Mouse (Mus musculus) heart, postnatal 0 days (tissue): ENCODE results near the gene Pank4. TPM values are rescaled to one million over a fixed set of nuclear protein-coding genes. Genes with fewer than 3 reads are reported as not detected.
A peak's percentile ranks its signal among the peaks of the same experiment; 100 is the strongest.

Experiments used
- ATAC-seq: fragments of 200-750 bp; cut with Nextera tagmentation; 2 replicates; pipeline ENCODE4 v1.8.0; 2017; ENCODE audit warnings: low read depth, moderate number of reproducible peaks, moderate library complexity; ENCODE audit not compliant: insufficient read depth
- DNase-seq: peaks from one replicate; pipeline ENCODE4 v3.0.0-alpha.2; 2016; ENCODE audit warnings: low spot score
- H3K27ac ChIP-seq: fragments of 300-500 bp; sonication (generic); 2 replicates; pipeline ENCODE4 v1.5.1; 2014; ENCODE audit warnings: low read depth, mild to moderate bottlenecking
- H3K27me3 ChIP-seq: fragments of 300-500 bp; sonication (generic); 2 replicates; pipeline ENCODE4 v1.6.1; 2014; ENCODE audit warnings: low read length, mixed read lengths; ENCODE audit not compliant: control insufficient read depth, insufficient read depth
- H3K36me3 ChIP-seq: fragments of 300-500 bp; sonication (generic); replicated peaks from 2 replicates; pipeline ENCODE4 v1.6.1; 2014; ENCODE audit warnings: low read length, mixed read lengths; ENCODE audit not compliant: control insufficient read depth, insufficient read depth
- H3K4me1 ChIP-seq: fragments of 300-500 bp; sonication (generic); 2 replicates; pipeline ENCODE4 v1.6.1; 2014; ENCODE audit warnings: antibody characterized with exemption; ENCODE audit not compliant: control insufficient read depth, insufficient read depth
- H3K4me2 ChIP-seq: fragments of 300-500 bp; sonication (generic); 2 replicates; pipeline ENCODE4 v1.6.1; 2014; ENCODE audit warnings: low read depth, mild to moderate bottlenecking, low read length, moderate library complexity
- H3K4me3 ChIP-seq: fragments of 300-500 bp; sonication (generic); 2 replicates; pipeline ENCODE4 v1.5.1; 2014; ENCODE audit warnings: low read depth, low read length
- H3K9ac ChIP-seq: fragments of 300-500 bp; sonication (generic); replicated peaks from 2 replicates; pipeline ENCODE4 v1.6.1; 2014; ENCODE audit warnings: low read depth, low read length, mixed read lengths
- H3K9me3 ChIP-seq: fragments of 300-500 bp; sonication (generic); replicated peaks from 2 replicates; pipeline ENCODE4 v1.6.1; 2016; ENCODE audit warnings: low read length; ENCODE audit not compliant: control insufficient read depth
- CTCF ChIP-seq: IDR thresholded peaks from 2 replicates; pipeline ENCODE4 v1.5.1; 2016; ENCODE audit warnings: antibody characterized with exemption, control low read depth, low read depth
- EP300 ChIP-seq: IDR thresholded peaks from 2 replicates; pipeline ENCODE4 v1.6.1; 2016; ENCODE audit warnings: antibody characterized with exemption, low read depth
- WGBS: fragments of 180-500 bp; shearing (Covaris S2); extraction: QIAGEN DNeasy Blood & Tissue Kit; methylation state at CpG from one replicate; pipeline ENCODE4 v1.1.7; 2014; 5-methylcytosine and 5-hydroxymethylcytosine counted together
- polyA plus RNA-seq: library from polyadenylated mRNA; unstranded; fragments of >200 nt; fragmentation: Nextera tagmentation; extraction: Ambion mirVana; gene quantifications from 2 replicates; pipeline ENCODE4 v1.2.1, GENCODE M21; 2015
- total RNA-seq: library from RNA; depleted of rRNA; stranded (reverse); fragments of >200 nt; gene quantifications from 2 replicates; pipeline ENCODE4 v1.2.3, GENCODE M21; 2014; ENCODE audit warnings: low replicate concordance

The Pank4 gene
- total and polyA plus RNA-seq, 2 experiments from 2014 or later, result 27.4 to 62.0 TPM

GRCm38 (mm10) chr4:154943323-154944039 lies 20.4 kb upstream of the Pank4 start:
- WGBS, result 68% methylated on average over 6 of the region's 6 CpGs
- TF ChIP-seq CTCF (no peak), EP300 (no peak)

GRCm38 (mm10) chr4:154944121-154944590 lies 19.8 kb upstream of the Pank4 start:
- Histone ChIP-seq H3K27ac (no peak overlapping the region), H3K27me3 (peaks cover 7% of the 10 kb centered on the region), H3K9me3 (no peaks in the 10 kb centered on the region), H3K4me2 (no peak overlapping the region), H3K9ac (no peak overlapping the region), H3K4me3 (no peak overlapping the region), H3K36me3 (no peaks in the 10 kb centered on the region), H3K4me1 (no peaks in the 10 kb centered on the region)
- ATAC-seq (peak; percentile 83), DNase-seq (peak; percentile 94)
- TF ChIP-seq CTCF, result peak; percentile 99
- no peak for TF ChIP-seq EP300
- WGBS, result 22% methylated on average over 2 of the region's 2 CpGs

More at GRCm38 (mm10) chr4:154943323-154944039, 20.4 kb upstream of the Pank4 start:
- Histone ChIP-seq H3K36me3 (no peaks in the 10 kb centered on the region), H3K9ac (no peak overlapping the region), H3K4me3 (no peak overlapping the region), H3K4me2 (no peak overlapping the region), H3K9me3 (no peaks in the 10 kb centered on the region), H3K27ac (no peak overlapping the region), H3K27me3 (peaks cover under 1% of the 10 kb centered on the region; the same call in 1 of the 2 replicates), H3K4me1 (no peaks in the 10 kb centered on the region)
- ATAC-seq, result no peak
- no peak for DNase-seq

GRCm38 (mm10) chr4:154946319-154946718 lies 17.6 kb upstream of the Pank4 start:
- Histone ChIP-seq H3K9me3 (no peaks in the 10 kb centered on the region), H3K9ac (0 out of 2 replicates have a peak overlapping the region, but pooled peaks have one; percentile 12), H3K4me2 (peak overlapping the region; percentile 49), H3K27me3 (peaks cover 26% of the 10 kb centered on the region), H3K36me3 (no peaks in the 10 kb centered on the region), H3K4me1 (no peaks in the 10 kb centered on the region), H3K27ac (peak overlapping the region; percentile 52), H3K4me3 (peak overlapping the region; percentile 21)
- ATAC-seq (peak; percentile 90), DNase-seq (peak; percentile 66)
- under 1% methylated on average over 8 of the region's 8 CpGs for WGBS
- TF ChIP-seq EP300 (no peak), CTCF (no peak)

DNA sequence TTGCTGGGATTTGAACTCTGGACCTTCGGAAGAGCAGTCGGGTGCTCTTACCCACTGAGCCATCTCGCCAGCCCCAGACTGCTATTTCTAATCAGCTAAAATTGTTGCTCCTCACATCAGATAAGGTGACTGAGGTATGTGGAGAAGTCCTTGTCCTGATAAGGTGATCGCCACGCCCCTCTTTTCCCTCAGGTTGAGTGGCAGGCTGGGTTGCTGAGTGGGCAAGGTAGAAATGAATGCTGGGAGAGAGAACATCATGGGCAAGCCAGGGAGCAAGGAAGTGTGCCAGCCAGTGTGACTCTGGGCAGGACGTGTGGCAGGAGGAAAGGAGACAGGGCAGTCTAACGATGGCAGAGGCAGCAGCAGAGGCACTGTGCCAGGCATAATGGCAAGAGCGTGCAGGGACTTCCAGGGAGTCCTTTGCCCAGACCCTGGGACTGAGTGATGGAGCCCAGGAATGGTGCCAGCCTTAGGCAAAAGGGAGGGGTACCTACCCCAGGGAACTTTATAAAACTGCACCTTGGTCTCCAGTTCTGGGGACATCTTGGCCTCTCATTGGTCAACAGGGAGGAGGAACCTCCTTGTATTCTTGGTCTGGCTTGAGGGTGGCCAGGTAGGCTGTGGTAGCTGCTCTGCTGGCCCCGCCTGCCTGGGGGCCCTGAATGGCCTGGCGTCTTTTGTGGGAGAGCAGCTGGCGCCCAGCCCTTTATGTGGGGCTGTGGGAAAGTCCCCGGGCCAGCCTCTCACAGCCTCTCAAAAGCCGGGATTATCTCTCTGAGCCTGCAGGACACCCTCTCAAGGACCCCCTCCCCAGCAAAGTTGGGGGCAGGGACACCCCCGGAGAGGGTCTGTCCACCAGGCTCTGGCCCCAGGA lies 15.6 kb upstream of the Pank4 start:
- TF ChIP-seq CTCF (no peak), EP300 (no peak)
- no peaks in the 10 kb centered on the region for H3K9me3 ChIP-seq
- no peaks in the 10 kb centered on the region for H3K4me1 ChIP-seq
- H3K4me2 ChIP-seq, result no peak overlapping the region
- H3K27me3 ChIP-seq, result peaks cover 45% of the 10 kb centered on the region
- no peak overlapping the region for H3K9ac ChIP-seq
- no peaks in the 10 kb centered on the region for H3K36me3 ChIP-seq
- WGBS, result 44% methylated on average over 14 of the region's 14 CpGs
- H3K27ac ChIP-seq, result no peak overlapping the region
- DNase-seq (no peak), ATAC-seq (no peak)
- no peak overlapping the region for H3K4me3 ChIP-seq

GRCm38 (mm10) chr4:154948940-154949588 lies 14.9 kb upstream of the Pank4 start:
- Histone ChIP-seq H3K36me3 (no peaks in the 10 kb centered on the region), H3K4me1 (no peaks in the 10 kb centered on the region), H3K4me3 (no peak overlapping the region), H3K27ac (no peak overlapping the region), H3K9ac (no peak overlapping the region), H3K9me3 (no peaks in the 10 kb centered on the region), H3K4me2 (no peak overlapping the region), H3K27me3 (peaks cover 53% of the 10 kb centered on the region)
- DNase-seq, result no peak
- no peak for ATAC-seq
- 54% methylated on average over 6 of the region's 6 CpGs for whole genome bisulfite sequencing
- TF ChIP-seq CTCF (no peak), EP300 (no peak)
